Mouse (Mus musculus) embryonic fibroblast, embryonic 13.5 days (primary cell): ENCODE results near the gene Nova2.

Experiments used
- CTCF ChIP-seq: IDR thresholded peaks from 2 replicates; pipeline ENCODE4 v1.5.1; 2011; ENCODE audit warnings: mild to moderate bottlenecking, control low read depth, low read length, moderate library complexity, borderline replicate concordance; ENCODE audit not compliant: insufficient read depth
- POLR2A ChIP-seq: IDR thresholded peaks from 2 replicates; pipeline ENCODE4 v1.6.1; 2011; ENCODE audit warnings: low read depth, mild to moderate bottlenecking, control low read depth, low read length, moderate library complexity

GRCm38 (mm10) chr7:18993036-18993435, 67.3 kb downstream of the Nova2 start:
- TF ChIP-seq POLR2A: no peak
- TF ChIP-seq CTCF: no peak
